Mouse (Mus musculus) lung, embryonic 16.5 days (tissue): Measurements from ENCODE around the gene Als2. TPM values are rescaled to one million over a fixed set of nuclear protein-coding genes. Genes with fewer than 3 reads are reported as not detected.
A peak's percentile ranks its signal among the peaks of the same experiment; 100 is the strongest.

Source experiments
- ATAC-seq: fragments of 200-750 bp; cut with Nextera tagmentation; 2 replicates; pipeline ENCODE4 v1.8.0; 2017; ENCODE audit warnings: low read depth, mild to moderate bottlenecking, moderate library complexity
- H3K27ac ChIP-seq: fragments of 300-500 bp; sonication (generic); 2 replicates; pipeline ENCODE4 v1.5.1; 2014; ENCODE audit warnings: mild to moderate bottlenecking, control low read depth, low read length
- H3K27me3 ChIP-seq: fragments of 300-500 bp; sonication (generic); 2 replicates; pipeline ENCODE4 v1.6.1; 2014; ENCODE audit warnings: low read depth, low read length, mixed read lengths; ENCODE audit not compliant: control insufficient read depth, insufficient read depth
- H3K36me3 ChIP-seq: fragments of 300-500 bp; sonication (generic); 2 replicates; pipeline ENCODE4 v1.6.1; 2014; ENCODE audit warnings: low read length; ENCODE audit not compliant: control insufficient read depth, insufficient read depth
- H3K4me1 ChIP-seq: fragments of 300-500 bp; sonication (generic); replicated peaks from 2 replicates; pipeline ENCODE4 v1.6.1; 2014; ENCODE audit warnings: low read length, mixed read lengths; ENCODE audit not compliant: control insufficient read depth, insufficient read depth
- H3K4me2 ChIP-seq: fragments of 300-500 bp; sonication (generic); 2 replicates; pipeline ENCODE4 v1.6.1; 2014; ENCODE audit warnings: low read depth, low read length, control low read depth
- H3K4me3 ChIP-seq: fragments of 300-500 bp; sonication (generic); 2 replicates; pipeline ENCODE4 v1.5.1; 2014; ENCODE audit warnings: mild to moderate bottlenecking, low read length, control low read depth
- H3K9ac ChIP-seq: fragments of 300-500 bp; sonication (generic); 2 replicates; pipeline ENCODE4 v1.6.1; 2014; ENCODE audit warnings: low read length, control low read depth
- H3K9me3 ChIP-seq: fragments of 300-500 bp; sonication (generic); 2 replicates; pipeline ENCODE4 v1.6.1; 2016; ENCODE audit warnings: low read length; ENCODE audit not compliant: control insufficient read depth
- WGBS: fragments of 180-500 bp; shearing (Covaris S2); extraction: QIAGEN DNeasy Blood & Tissue Kit; methylation state at CpG from one replicate; pipeline ENCODE4 v1.1.7; 2014; 5-methylcytosine and 5-hydroxymethylcytosine counted together
- polyA plus RNA-seq: library from polyadenylated mRNA; unstranded; fragments of >200 nt; fragmentation: Nextera tagmentation; extraction: Ambion mirVana; gene quantifications from 2 replicates; pipeline ENCODE4 v1.2.1, GENCODE M21; 2015

Als2 gene
- polyA plus RNA-seq = 11.2 and 11.6 TPM in 2 replicates

DNA sequence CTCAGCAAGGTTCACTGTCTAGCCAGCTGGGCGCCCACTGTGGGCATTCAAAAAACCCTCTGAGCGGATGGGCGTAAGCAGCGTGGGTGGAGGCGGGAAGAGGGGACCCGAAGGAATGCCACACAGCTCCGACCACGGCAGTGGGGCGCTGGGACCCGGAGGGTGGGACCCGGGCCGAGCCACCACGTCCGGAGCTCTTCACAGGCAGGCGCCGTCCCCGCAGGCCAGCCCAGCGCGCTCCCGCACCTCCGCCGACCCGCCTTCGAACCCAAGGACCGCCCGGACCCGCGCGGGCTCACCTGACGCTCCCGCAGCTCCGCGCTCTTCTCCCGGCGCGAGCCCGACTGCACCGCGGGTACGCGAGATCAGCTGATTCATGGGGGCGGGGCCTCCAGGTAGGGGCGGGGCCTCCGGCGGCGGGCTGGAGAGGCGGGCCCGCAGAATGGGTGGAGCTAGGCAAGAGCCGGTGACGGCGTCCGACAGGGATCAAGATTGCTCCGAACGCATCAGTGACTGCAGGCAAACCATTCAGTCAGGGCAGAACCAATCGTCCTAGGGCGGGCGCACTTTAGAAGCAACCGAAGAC, at the start of gene Als2:
Gene Als2, minus strand, starts transcription at position 376 of the 586 bp plus-strand sequence.
- Histone ChIP-seq H3K9ac (peak within 1 kb of the TSS; percentile 84), H3K27me3 (no peaks in the 10 kb centered on the region), H3K9me3 (no peaks in the 10 kb centered on the region), H3K4me1 (0 out of 2 replicates have a peak, but pooled peaks cover 2% of the 10 kb centered on the region), H3K36me3 (no peaks in the 10 kb centered on the region), H3K4me2 (peak within 1 kb of the TSS; percentile 90), H3K4me3 (peak within 1 kb of the TSS; percentile 78), H3K27ac (peak within 1 kb of the TSS; percentile 39; the same call in 1 of the 2 replicates)
- ATAC-seq = peak; percentile 98
- under 1% methylated on average over 54 of the region's 58 CpGs for WGBS

GRCm38 (mm10) chr1:59286316-59286850, 49.4 kb upstream of the Als2 start:
- ATAC-seq = no peak
- no peak overlapping the region for H3K4me2 ChIP-seq
- 72% methylated on average over 13 of the region's 13 CpGs for WGBS

DNA sequence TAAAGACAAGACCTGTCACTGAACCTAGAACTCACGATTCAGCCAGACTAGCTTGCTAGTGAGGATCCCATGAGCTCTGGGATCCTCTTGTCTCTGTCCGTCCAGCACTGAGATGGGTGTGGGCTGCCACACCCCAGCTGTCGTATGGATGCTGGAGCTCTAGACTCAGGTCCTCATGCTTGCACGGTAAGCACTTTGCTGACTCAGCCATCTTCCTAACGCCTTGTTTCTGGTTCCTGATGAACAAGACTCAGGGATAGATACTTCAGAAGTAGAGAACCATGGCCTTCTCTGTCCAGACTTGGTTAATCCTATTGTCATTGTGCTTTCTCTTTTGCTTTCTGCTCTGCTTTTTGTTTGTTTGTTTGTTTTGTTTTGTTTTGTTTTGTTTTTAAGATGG, 48.8 kb upstream of the Als2 start:
- 80% methylated on average over 5 of the region's 5 CpGs for WGBS
- H3K27me3 ChIP-seq = no peaks in the 10 kb centered on the region
- H3K9me3 ChIP-seq = no peaks in the 10 kb centered on the region
- H3K4me3 ChIP-seq = no peak overlapping the region
- H3K27ac ChIP-seq = no peak overlapping the region
- no peak overlapping the region for H3K9ac ChIP-seq
- H3K36me3 ChIP-seq = no peaks in the 10 kb centered on the region
- no peaks in the 10 kb centered on the region for H3K4me1 ChIP-seq
- H3K4me2 ChIP-seq = no peak overlapping the region
- no peak for ATAC-seq

More at GRCm38 (mm10) chr1:59286316-59286850, 49.4 kb upstream of the Als2 start:
- Histone ChIP-seq H3K9ac (no peak overlapping the region), H3K27me3 (no peaks in the 10 kb centered on the region), H3K27ac (no peak overlapping the region), H3K9me3 (no peaks in the 10 kb centered on the region), H3K4me1 (no peaks in the 10 kb centered on the region), H3K4me3 (no peak overlapping the region), H3K36me3 (no peaks in the 10 kb centered on the region)

- ATAC-seq = no peak
- Histone ChIP-seq H3K4me2 (no peak overlapping the region), H3K4me1 (peaks cover 5% of the 10 kb centered on the region; the same call in 1 of the 2 replicates), H3K36me3 (no peaks in the 10 kb centered on the region), H3K4me3 (no peak overlapping the region), H3K27me3 (no peaks in the 10 kb centered on the region), H3K9ac (no peak overlapping the region), H3K9me3 (no peaks in the 10 kb centered on the region), H3K27ac (no peak overlapping the region)
- 68% methylated on average over 3 of the region's 3 CpGs for WGBS
These were observed 35.2 kb upstream of the Als2 start for GRCm38 (mm10) chr1:59272189-59272588.

DNA sequence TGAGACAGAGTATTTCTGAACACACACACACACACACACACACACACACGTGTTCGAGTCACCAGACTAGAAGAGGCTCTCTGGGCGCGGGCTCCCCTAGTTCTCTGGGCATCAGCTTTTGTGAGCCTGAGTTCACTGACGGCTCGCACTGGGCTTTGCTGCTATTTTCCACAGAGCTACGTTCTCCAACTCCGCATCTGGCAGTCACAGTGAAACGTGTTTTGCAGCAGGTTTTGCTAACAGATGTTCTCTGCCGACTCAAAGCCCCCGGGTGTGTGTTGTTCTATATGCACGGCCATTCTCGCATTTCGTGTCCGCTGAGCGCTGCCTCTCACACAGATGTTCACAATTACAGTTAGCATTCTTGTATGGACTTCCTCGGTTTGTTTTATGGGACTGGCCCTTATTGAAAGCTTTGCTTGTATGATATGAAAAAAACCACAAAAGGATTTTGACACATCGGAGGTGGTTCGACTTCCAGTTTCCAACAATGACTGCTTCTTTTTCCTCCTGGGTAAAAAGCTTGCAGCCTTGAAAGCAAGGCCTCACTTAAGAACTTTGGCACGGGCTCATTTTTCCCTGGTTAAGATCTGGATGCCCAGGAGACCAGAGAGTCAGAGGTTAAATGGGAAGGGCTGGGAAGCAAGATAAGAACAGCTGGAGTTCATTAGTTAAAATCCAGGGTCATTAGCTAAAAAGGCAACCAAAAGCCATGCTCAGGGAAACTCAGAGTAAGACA, 33.1 kb upstream of the Als2 start:
- peak overlapping the region; percentile 22; the same call in 1 of the 2 replicates for H3K27ac ChIP-seq
- 43% methylated on average over 20 of the region's 20 CpGs for WGBS
- no peak for ATAC-seq

GRCm38 (mm10) chr1:59269466-59269865, 32.4 kb upstream of the Als2 start:
- H3K9me3 ChIP-seq = no peaks in the 10 kb centered on the region
- no peak overlapping the region for H3K27ac ChIP-seq
- H3K27me3 ChIP-seq = no peaks in the 10 kb centered on the region
- H3K4me1 ChIP-seq = peaks cover 5% of the 10 kb centered on the region; the same call in 1 of the 2 replicates
- no peak for ATAC-seq
- no peak overlapping the region for H3K9ac ChIP-seq
- WGBS = 84% methylated on average over 6 of the region's 6 CpGs
- no peaks in the 10 kb centered on the region for H3K36me3 ChIP-seq
- no peak overlapping the region for H3K4me3 ChIP-seq
- H3K4me2 ChIP-seq = no peak overlapping the region

More for the DNA sequence above, 33.1 kb upstream of the Als2 start:
- Histone ChIP-seq H3K4me2 (0 out of 2 replicates have a peak overlapping the region, but pooled peaks have one; percentile 11), H3K4me1 (peaks cover 5% of the 10 kb centered on the region; the same call in 1 of the 2 replicates), H3K27me3 (no peaks in the 10 kb centered on the region), H3K9ac (no peak overlapping the region), H3K4me3 (no peak overlapping the region), H3K36me3 (no peaks in the 10 kb centered on the region), H3K9me3 (no peaks in the 10 kb centered on the region)

DNA sequence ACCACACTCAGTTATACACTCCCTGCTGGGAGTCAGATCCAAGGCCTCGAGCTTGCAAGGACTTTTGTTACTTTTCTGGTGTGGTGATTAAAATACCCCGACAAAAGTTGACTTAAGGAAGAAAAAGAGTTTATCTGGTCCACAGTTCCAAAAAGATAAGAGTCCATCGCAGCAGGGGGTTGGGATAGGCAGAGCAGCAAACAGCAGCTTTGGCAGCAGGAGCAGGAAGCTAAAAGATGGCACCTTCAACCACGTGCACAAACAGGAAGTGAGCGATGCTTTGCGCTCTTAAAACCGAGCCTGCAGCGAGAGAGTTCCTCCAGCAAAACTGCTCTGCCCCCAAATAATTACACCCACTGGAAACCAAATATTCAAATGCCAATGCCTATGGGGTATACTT, 31.9 kb upstream of the Als2 start:
- Histone ChIP-seq H3K36me3 (no peaks in the 10 kb centered on the region), H3K27me3 (no peaks in the 10 kb centered on the region), H3K9me3 (no peaks in the 10 kb centered on the region), H3K4me3 (no peak overlapping the region), H3K27ac (no peak overlapping the region), H3K4me2 (no peak overlapping the region), H3K9ac (no peak overlapping the region), H3K4me1 (peaks cover 5% of the 10 kb centered on the region; the same call in 1 of the 2 replicates)
- no peak for ATAC-seq
- WGBS = 37% methylated on average over 8 of the region's 8 CpGs

- Histone ChIP-seq H3K9ac (no peak overlapping the region), H3K4me1 (no peaks in the 10 kb centered on the region), H3K27me3 (no peaks in the 10 kb centered on the region), H3K9me3 (no peaks in the 10 kb centered on the region), H3K4me3 (no peak overlapping the region), H3K4me2 (no peak overlapping the region), H3K36me3 (no peaks in the 10 kb centered on the region), H3K27ac (no peak overlapping the region)
- WGBS = 63% methylated on average over 3 of the region's 3 CpGs
- ATAC-seq = no peak
These were observed 20.7 kb upstream of the Als2 start for GRCm38 (mm10) chr1:59257736-59258135.

DNA sequence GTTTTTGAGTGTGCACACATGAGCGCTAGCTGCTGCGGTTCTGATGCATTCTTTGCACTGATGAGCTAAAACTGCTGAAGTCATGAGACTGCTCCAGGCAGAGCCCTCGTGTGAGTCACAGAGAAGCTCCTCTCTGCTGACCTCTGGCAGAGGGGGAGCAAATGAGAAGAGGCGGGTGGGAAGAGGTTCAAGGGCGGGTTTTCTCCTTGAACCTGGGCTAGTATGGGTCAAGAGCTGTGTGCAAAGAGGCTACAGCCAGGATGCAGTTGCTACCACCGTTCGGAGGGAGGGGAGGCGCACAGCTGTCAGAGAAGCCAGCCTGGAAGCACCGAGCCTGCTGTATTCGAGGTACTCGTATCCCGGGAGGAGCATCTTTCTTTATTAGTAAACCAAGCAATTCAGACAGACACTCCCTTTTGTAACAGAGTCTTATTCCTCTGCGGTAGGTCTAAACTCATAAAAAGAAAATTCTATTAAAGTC, 19.8 kb upstream of the Als2 start, which contains the start of gene Cdk15:
Gene Cdk15, plus strand, starts transcription at position 156 of the 481 bp plus-strand sequence.
- Histone ChIP-seq H3K9ac (no peak within 1 kb of the TSS), H3K4me2 (0 out of 2 replicates have a peak within 1 kb of the TSS, but pooled peaks have one; percentile 19), H3K4me1 (no peaks in the 10 kb centered on the region), H3K4me3 (no peak within 1 kb of the TSS), H3K27me3 (no peaks in the 10 kb centered on the region), H3K36me3 (no peaks in the 10 kb centered on the region), H3K9me3 (no peaks in the 10 kb centered on the region), H3K27ac (no peak within 1 kb of the TSS)
- ATAC-seq = no peak
- WGBS = 16% methylated on average over 13 of the region's 13 CpGs
